ENCODE assay signal across 11 mouse cellular contexts in genomic region chr7:16695025-16695424, GRCm38 (mm10). TPM values are rescaled to one million over a fixed set of nuclear protein-coding genes. Genes with fewer than 3 reads are reported as not detected.
DNase-seq lines count a peak whose midpoint lies in the region; ATAC-seq and TF ChIP-seq lines count a peak whose summit lies in the region.
"Had no signal": no experiment of that assay in that cellular context is flagged by ENCODE, and none has a peak within 500 bp of the region (broad histone marks: within the 10 kb centered on the region; RNA-seq: fewer than 3 reads in every experiment).

No protein-coding gene starts in this region.

- no peak overlapping the region for H3K4me2 ChIP-seq in hindbrain, embryonic 11.5 days (replicated peaks; ENCODE audit: low read depth, low read length)
- H3K4me2 ChIP-seq: embryonic facial prominence, embryonic 15.5 days had no signal

- peak; percentile 16 for TF ChIP-seq CTCF in ES-Bruce4 (IDR thresholded peaks at IDR 0.05; ENCODE audit: low read depth, low read length)

- DNase-seq in adrenal gland, adult (ENCODE audit: inconsistent age in 2 of 2, low spot score in 1 of 2): peak; percentile 39 to 68
- no peak for DNase-seq in adrenal gland, postnatal 4 days (ENCODE audit: low spot score in 2 of 2)
- DNase-seq in left cerebral cortex, postnatal 25 days (ENCODE audit: low spot score in 2 of 2): peak; percentile 14 to 27
- no peak for DNase-seq in left cerebral cortex, postnatal 36 days (ENCODE audit: low spot score in 2 of 2)
- DNase-seq in gastrocnemius, postnatal 10 days: peak; percentile 39
- DNase-seq in natural killer cell, adult 2 months (ENCODE audit: low spot score in 2 of 2): peak; percentile 25 to 36
- no peak for DNase-seq in hindbrain, embryonic 11.5 days (ENCODE audit: low spot score)

- TF ChIP-seq POLR2A in ES-Bruce4 (IDR thresholded peaks at IDR 0.05; ENCODE audit: insufficient read depth, low read length): no peak

- ATAC-seq in hindbrain, embryonic 11.5 days (ENCODE audit: low FRiP score): no peak

- no peak overlapping the region for H3K27ac ChIP-seq in ES-Bruce4 (ENCODE audit: insufficient read depth, low read length)
- no peak overlapping the region for H3K27ac ChIP-seq in hindbrain, embryonic 11.5 days (ENCODE audit: low read depth, low read length)
- H3K27ac ChIP-seq: embryonic facial prominence, embryonic 15.5 days had no signal

- no peaks in the 10 kb centered on the region for H3K9me3 ChIP-seq in ES-Bruce4 (replicated peaks; ENCODE audit: control insufficient read depth, insufficient read depth, low read length, poor library complexity, severe bottlenecking)
- H3K9me3 ChIP-seq in hindbrain, embryonic 11.5 days (ENCODE audit: control insufficient read depth, low read length): no peaks in the 10 kb centered on the region
- H3K9me3 ChIP-seq: embryonic facial prominence, embryonic 15.5 days had no signal

- WGBS in hindbrain, embryonic 11.5 days: 36% methylated on average over 3 of the region's 3 CpGs

- no peak overlapping the region for H3K4me3 ChIP-seq in ES-Bruce4 (ENCODE audit: low read depth, low read length)
- H3K4me3 ChIP-seq in hindbrain, embryonic 11.5 days (ENCODE audit: low read depth, low read length): no peak overlapping the region
- H3K4me3 ChIP-seq: embryonic facial prominence, embryonic 15.5 days; myocyte had no signal

- H3K36me3 ChIP-seq in ES-Bruce4 (ENCODE audit: control insufficient read depth, insufficient read depth, low read length, poor library complexity, severe bottlenecking): no peaks in the 10 kb centered on the region
- H3K36me3 ChIP-seq in hindbrain, embryonic 11.5 days (ENCODE audit: control insufficient read depth, insufficient read depth, low read length): no peaks in the 10 kb centered on the region
- H3K36me3 ChIP-seq: embryonic facial prominence, embryonic 15.5 days had no signal

- no peaks in the 10 kb centered on the region for H3K27me3 ChIP-seq in ES-Bruce4 (ENCODE audit: control insufficient read depth, insufficient read depth, low read length, poor library complexity, severe bottlenecking)
- no peaks in the 10 kb centered on the region for H3K27me3 ChIP-seq in hindbrain, embryonic 11.5 days (ENCODE audit: control insufficient read depth, insufficient read depth, low read length)
- H3K27me3 ChIP-seq: embryonic facial prominence, embryonic 15.5 days had no signal

- intact Hi-C loops in left cerebral cortex, postnatal 25 days (cut with DNase I): loop anchor here (1.0 kb wide), 1 partner anchor 66 kb away; no protein-coding TSS in a partner anchor
- intact Hi-C loops in left cerebral cortex, postnatal 36 days (cut with DNase I): loop anchor here (5.0 kb wide), 1 partner anchor 63 kb away; no protein-coding TSS in a partner anchor

- H3K9ac ChIP-seq in ES-Bruce4 (ENCODE audit: low read depth, poor library complexity, severe bottlenecking): no peak overlapping the region
- no peak overlapping the region for H3K9ac ChIP-seq in hindbrain, embryonic 11.5 days (ENCODE audit: low read depth, low read length)
- H3K9ac ChIP-seq: embryonic facial prominence, embryonic 15.5 days had no signal

- no peaks in the 10 kb centered on the region for H3K4me1 ChIP-seq in ES-Bruce4 (ENCODE audit: control insufficient read depth, insufficient read depth, low read length)
- H3K4me1 ChIP-seq in hindbrain, embryonic 11.5 days (replicated peaks; ENCODE audit: control insufficient read depth, insufficient read depth, low read length): no peaks in the 10 kb centered on the region
- H3K4me1 ChIP-seq: embryonic facial prominence, embryonic 15.5 days had no signal

- TF ChIP-seq EP300 in ES-Bruce4 (IDR thresholded peaks at IDR 0.05; ENCODE audit: insufficient read depth, low read depth, low read length): no peak

RNA-seq across cellular contexts. Expression of gene Ceacam15, which starts 19.5 kb away (rescaled TPM):
- total RNA-seq in adrenal gland, postnatal 4 days (2021): not detected
- not detected for total RNA-seq in left cerebral cortex, postnatal 25 days (2021)
- not detected for total RNA-seq in left cerebral cortex, postnatal 36 days (2021)
- polyA plus RNA-seq in ES-Bruce4 (2011; ENCODE audit: insufficient read depth, insufficient read length, low read depth, missing spikeins): not detected in 2 replicates
- total RNA-seq in gastrocnemius, postnatal 10 days (2021): not detected
- not detected in 2 replicates for polyA plus RNA-seq in hindbrain, embryonic 11.5 days (2014; fragmentation: Nextera tagmentation; extraction: Ambion mirVana)
- total RNA-seq: layer of hippocampus, postnatal 25 days had no signal
- polyA plus RNA-seq: embryonic facial prominence, embryonic 15.5 days; myocyte had no signal

RNA-seq across cellular contexts. Expression of gene Ceacam9, which starts 26.7 kb away (rescaled TPM):
- not detected for total RNA-seq in adrenal gland, postnatal 4 days (2021)
- total RNA-seq in left cerebral cortex, postnatal 25 days (2021): under 1 TPM in 1 of 2 experiments, not detected in 1; 0.25 TPM
- total RNA-seq in left cerebral cortex, postnatal 36 days (2021): under 1 TPM in 1 of 2 experiments, not detected in 1; 0.22 TPM
- polyA plus RNA-seq in ES-Bruce4 (2011; ENCODE audit: insufficient read depth, insufficient read length, low read depth, missing spikeins): not detected in 2 replicates
- total RNA-seq in gastrocnemius, postnatal 10 days (2021): not detected
- not detected in 2 replicates for polyA plus RNA-seq in hindbrain, embryonic 11.5 days (2014; fragmentation: Nextera tagmentation; extraction: Ambion mirVana)
- total RNA-seq: layer of hippocampus, postnatal 25 days had no signal
- polyA plus RNA-seq: embryonic facial prominence, embryonic 15.5 days; myocyte had no signal

RNA-seq across cellular contexts. Expression of gene Ap2s1, which starts 43.2 kb away (rescaled TPM):
- 100 to 1,000 TPM; 169 to 179 TPM for total RNA-seq in adrenal gland, postnatal 4 days (2021)
- 100 to 1,000 TPM; 278 to 295 TPM for total RNA-seq in left cerebral cortex, postnatal 25 days (2021)
- total RNA-seq in left cerebral cortex, postnatal 36 days (2021): 100 to 1,000 TPM; 264 to 316 TPM
- polyA plus RNA-seq in ES-Bruce4 (2011; ENCODE audit: insufficient read depth, insufficient read length, low read depth, missing spikeins): 88.3 and 91.5 TPM in 2 replicates
- 10 to 100 TPM; 65.4 to 71.9 TPM for total RNA-seq in gastrocnemius, postnatal 10 days (2021)
- polyA plus RNA-seq in hindbrain, embryonic 11.5 days (2014; fragmentation: Nextera tagmentation; extraction: Ambion mirVana): 298 and 307 TPM in 2 replicates

Comparison
In these comparisons a context has a peak if more than half of its experiments do, and no peak if none do; other contexts are left out.
1. DNase-seq: peak in adrenal gland, adult (2 of 2), left cerebral cortex, postnatal 25 days (2 of 2), gastrocnemius, postnatal 10 days (single experiment) and natural killer cell, adult 2 months (2 of 2); none in adrenal gland, postnatal 4 days (0 of 2), left cerebral cortex, postnatal 36 days (0 of 2) and hindbrain, embryonic 11.5 days (single experiment).